Mouse (Mus musculus) limb, embryonic 12.5 days (tissue): ENCODE measurements around the gene Hhat. TPM values are rescaled to one million over a fixed set of nuclear protein-coding genes. Genes with fewer than 3 reads are reported as not detected.

ENCODE experiments used
- ATAC-seq: fragments of 200-750 bp; cut with Nextera tagmentation; 2 replicates; pipeline ENCODE4 v1.8.0; 2017; ENCODE audit warnings: low read depth, moderate TSS enrichment; ENCODE audit not compliant: insufficient number of reproducible peaks, insufficient read depth, low FRiP score, low TSS enrichment
- H3K27ac ChIP-seq: fragments of 300-500 bp; sonication (generic); 2 replicates; pipeline ENCODE4 v1.5.1; 2016; ENCODE audit warnings: mild to moderate bottlenecking, moderate library complexity
- H3K27me3 ChIP-seq: fragments of 300-500 bp; sonication (generic); 2 replicates; pipeline ENCODE4 v1.6.1; 2016; ENCODE audit warnings: mild to moderate bottlenecking, moderate library complexity
- H3K36me3 ChIP-seq: fragments of 300-500 bp; sonication (generic); 2 replicates; pipeline ENCODE4 v1.6.1; 2016; ENCODE audit warnings: mild to moderate bottlenecking, moderate library complexity
- H3K4me1 ChIP-seq: fragments of 300-500 bp; sonication (generic); replicated peaks from 2 replicates; pipeline ENCODE4 v1.6.1; 2016
- H3K4me2 ChIP-seq: fragments of 300-500 bp; sonication (generic); 2 replicates; pipeline ENCODE4 v1.6.1; 2016; ENCODE audit warnings: mild to moderate bottlenecking, moderate library complexity
- H3K4me3 ChIP-seq: fragments of 300-500 bp; sonication (generic); replicated peaks from 2 replicates; pipeline ENCODE4 v1.5.1; 2016; ENCODE audit warnings: mild to moderate bottlenecking
- H3K9ac ChIP-seq: fragments of 300-500 bp; sonication (generic); replicated peaks from 2 replicates; pipeline ENCODE4 v1.6.1; 2016; ENCODE audit warnings: mild to moderate bottlenecking, moderate library complexity
- H3K9me3 ChIP-seq: fragments of 300-500 bp; sonication (generic); 2 replicates; pipeline ENCODE4 v1.6.1; 2016; ENCODE audit warnings: mild to moderate bottlenecking, moderate library complexity
- WGBS: fragments of 180-500 bp; shearing (Covaris S2); methylation state at CpG from one replicate; pipeline ENCODE4 v1.1.7; 2016; 5-methylcytosine and 5-hydroxymethylcytosine counted together
- polyA plus RNA-seq: library from polyadenylated mRNA; unstranded; fragments of >200 nt; fragmentation: Nextera tagmentation; extraction: Ambion mirVana; gene quantifications from 2 replicates; pipeline ENCODE4 v1.2.1, GENCODE M21; 2016

Gene Hhat
- polyA plus RNA-seq, 1 experiment from 2014 or later: 12.0 TPM

DNA sequence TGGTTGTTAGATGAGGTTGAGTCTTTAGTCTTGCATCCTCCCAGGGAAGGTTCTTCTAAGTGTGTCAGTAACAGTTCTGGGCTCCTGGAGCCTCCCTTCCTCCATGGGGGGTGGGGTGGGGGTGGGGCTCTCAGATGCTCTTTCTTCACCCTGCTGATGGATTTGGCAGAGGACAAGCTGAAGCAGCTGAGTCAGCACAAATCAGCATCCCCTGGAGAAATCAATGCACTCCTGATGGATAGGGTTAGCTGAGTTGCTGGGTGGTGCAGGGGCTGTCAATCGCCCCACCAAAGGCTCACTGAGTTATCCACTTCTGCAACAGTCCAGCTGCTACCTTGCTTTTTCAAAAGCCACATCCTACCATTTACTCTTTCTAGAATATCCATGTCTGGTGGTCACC lies 251.3 kb downstream of the Hhat start:
- Histone ChIP-seq H3K36me3 (no peaks in the 10 kb centered on the region), H3K4me2 (no peak overlapping the region), H3K9me3 (no peaks in the 10 kb centered on the region), H3K4me3 (no peak overlapping the region), H3K27ac (no peak overlapping the region), H3K4me1 (peaks cover 18% of the 10 kb centered on the region), H3K27me3 (no peaks in the 10 kb centered on the region), H3K9ac (no peak overlapping the region)
- no peak for ATAC-seq
- 95% methylated on average over 1 of the region's 1 CpGs for WGBS

DNA sequence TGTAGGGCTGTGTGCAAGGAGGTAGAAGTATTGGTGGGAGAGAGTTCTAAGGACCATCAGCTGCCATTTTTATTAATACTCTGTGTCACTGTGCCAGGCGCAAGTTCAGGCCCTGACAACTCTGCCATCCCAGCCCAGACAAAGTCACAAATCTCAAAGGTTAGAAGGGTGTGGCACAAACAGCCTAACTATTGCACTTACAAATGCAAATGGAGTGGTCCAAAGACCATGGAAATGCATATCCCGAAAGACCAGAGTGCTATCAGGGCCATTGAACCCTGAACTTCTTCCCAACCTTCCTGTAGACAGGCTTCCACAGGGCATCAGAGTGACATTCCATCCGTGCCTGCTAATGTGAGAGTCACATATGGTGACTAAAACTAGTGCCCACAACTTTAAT lies 255.7 kb downstream of the Hhat start:
- ATAC-seq: no peak
- Histone ChIP-seq H3K36me3 (no peaks in the 10 kb centered on the region), H3K27me3 (no peaks in the 10 kb centered on the region), H3K4me3 (no peak overlapping the region), H3K4me2 (no peak overlapping the region), H3K4me1 (peaks cover 2% of the 10 kb centered on the region; the same call in 1 of the 2 replicates), H3K9ac (no peak overlapping the region), H3K9me3 (no peaks in the 10 kb centered on the region), H3K27ac (no peak overlapping the region)
- WGBS: 80% methylated on average over 3 of the region's 3 CpGs

GRCm38 (mm10) chr1:192512821-192513220 lies 258.2 kb downstream of the Hhat start:
- no peak for ATAC-seq
- H3K36me3 ChIP-seq: no peaks in the 10 kb centered on the region
- no peak overlapping the region for H3K9ac ChIP-seq
- no peak overlapping the region for H3K4me2 ChIP-seq
- H3K27me3 ChIP-seq: no peaks in the 10 kb centered on the region
- no peak overlapping the region for H3K27ac ChIP-seq
- 91% methylated on average over 1 of the region's 1 CpGs for WGBS
- no peaks in the 10 kb centered on the region for H3K9me3 ChIP-seq
- no peaks in the 10 kb centered on the region for H3K4me1 ChIP-seq
- no peak overlapping the region for H3K4me3 ChIP-seq

DNA sequence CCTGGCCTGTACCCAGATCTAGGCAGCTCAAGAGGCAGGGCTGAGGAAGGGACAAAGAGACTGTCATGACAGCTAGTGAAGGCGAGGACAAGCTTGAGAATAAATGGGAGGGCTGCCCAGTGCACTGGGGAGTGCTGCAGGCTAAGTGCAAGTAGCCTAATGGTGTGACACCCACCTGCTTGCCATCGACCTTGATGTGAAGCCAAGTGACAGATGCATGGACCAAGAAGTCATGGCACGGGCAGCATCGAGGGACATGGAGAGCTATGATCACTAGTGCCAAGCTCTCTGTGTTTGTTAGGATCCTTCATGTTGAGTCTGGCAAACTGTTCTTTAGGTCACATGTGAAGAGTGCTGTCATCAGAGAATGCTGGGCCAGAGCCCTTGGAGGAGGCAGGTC lies 267.4 kb downstream of the Hhat start:
- Histone ChIP-seq H3K27ac (no peak overlapping the region), H3K4me1 (no peaks in the 10 kb centered on the region), H3K27me3 (no peaks in the 10 kb centered on the region), H3K36me3 (no peaks in the 10 kb centered on the region), H3K4me3 (no peak overlapping the region), H3K9ac (no peak overlapping the region), H3K4me2 (no peak overlapping the region), H3K9me3 (no peaks in the 10 kb centered on the region)
- WGBS: 87% methylated on average over 4 of the region's 4 CpGs
- ATAC-seq: no peak

- Histone ChIP-seq H3K36me3 (no peaks in the 10 kb centered on the region), H3K4me2 (no peak overlapping the region), H3K27me3 (no peaks in the 10 kb centered on the region), H3K9me3 (no peaks in the 10 kb centered on the region), H3K4me1 (no peaks in the 10 kb centered on the region), H3K27ac (no peak overlapping the region), H3K4me3 (no peak overlapping the region), H3K9ac (no peak overlapping the region)
- ATAC-seq: no peak
Observed at GRCm38 (mm10) chr1:192502835-192503234, 268.2 kb downstream of the Hhat start.

DNA sequence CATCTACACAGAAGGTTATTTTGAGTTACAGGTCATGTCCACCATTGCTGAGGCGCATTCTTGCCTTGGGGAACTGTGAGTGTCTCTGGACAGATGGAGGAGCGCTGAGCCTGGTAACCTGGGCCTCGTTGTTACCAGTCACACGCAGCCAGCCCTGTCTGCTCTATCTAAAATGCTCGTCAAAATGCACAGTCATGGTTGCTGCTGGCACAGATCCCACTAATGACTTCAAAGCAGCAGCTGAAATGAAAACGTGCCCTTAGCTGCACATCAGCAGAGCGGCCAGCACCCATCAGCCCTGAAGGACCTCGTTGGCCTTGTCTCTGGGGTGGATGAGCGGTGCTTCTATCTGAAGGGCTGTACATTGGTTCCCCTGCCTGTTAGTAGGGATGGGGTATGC lies 269.0 kb downstream of the Hhat start:
- ATAC-seq: no peak
- H3K36me3 ChIP-seq: no peaks in the 10 kb centered on the region
- H3K4me1 ChIP-seq: no peaks in the 10 kb centered on the region
- no peaks in the 10 kb centered on the region for H3K27me3 ChIP-seq
- no peak overlapping the region for H3K9ac ChIP-seq
- no peak overlapping the region for H3K27ac ChIP-seq
- no peak overlapping the region for H3K4me3 ChIP-seq
- no peaks in the 10 kb centered on the region for H3K9me3 ChIP-seq
- no peak overlapping the region for H3K4me2 ChIP-seq
- 77% methylated on average over 9 of the region's 9 CpGs for WGBS

GRCm38 (mm10) chr1:192497505-192497904 lies 273.5 kb downstream of the Hhat start:
- no peak overlapping the region for H3K4me2 ChIP-seq
- H3K4me3 ChIP-seq: no peak overlapping the region
- H3K27me3 ChIP-seq: no peaks in the 10 kb centered on the region
- no peak for ATAC-seq
- H3K36me3 ChIP-seq: no peaks in the 10 kb centered on the region
- H3K9ac ChIP-seq: no peak overlapping the region
- H3K27ac ChIP-seq: no peak overlapping the region
- WGBS: 78% methylated on average over 2 of the region's 2 CpGs
- H3K9me3 ChIP-seq: no peaks in the 10 kb centered on the region
- no peaks in the 10 kb centered on the region for H3K4me1 ChIP-seq

DNA sequence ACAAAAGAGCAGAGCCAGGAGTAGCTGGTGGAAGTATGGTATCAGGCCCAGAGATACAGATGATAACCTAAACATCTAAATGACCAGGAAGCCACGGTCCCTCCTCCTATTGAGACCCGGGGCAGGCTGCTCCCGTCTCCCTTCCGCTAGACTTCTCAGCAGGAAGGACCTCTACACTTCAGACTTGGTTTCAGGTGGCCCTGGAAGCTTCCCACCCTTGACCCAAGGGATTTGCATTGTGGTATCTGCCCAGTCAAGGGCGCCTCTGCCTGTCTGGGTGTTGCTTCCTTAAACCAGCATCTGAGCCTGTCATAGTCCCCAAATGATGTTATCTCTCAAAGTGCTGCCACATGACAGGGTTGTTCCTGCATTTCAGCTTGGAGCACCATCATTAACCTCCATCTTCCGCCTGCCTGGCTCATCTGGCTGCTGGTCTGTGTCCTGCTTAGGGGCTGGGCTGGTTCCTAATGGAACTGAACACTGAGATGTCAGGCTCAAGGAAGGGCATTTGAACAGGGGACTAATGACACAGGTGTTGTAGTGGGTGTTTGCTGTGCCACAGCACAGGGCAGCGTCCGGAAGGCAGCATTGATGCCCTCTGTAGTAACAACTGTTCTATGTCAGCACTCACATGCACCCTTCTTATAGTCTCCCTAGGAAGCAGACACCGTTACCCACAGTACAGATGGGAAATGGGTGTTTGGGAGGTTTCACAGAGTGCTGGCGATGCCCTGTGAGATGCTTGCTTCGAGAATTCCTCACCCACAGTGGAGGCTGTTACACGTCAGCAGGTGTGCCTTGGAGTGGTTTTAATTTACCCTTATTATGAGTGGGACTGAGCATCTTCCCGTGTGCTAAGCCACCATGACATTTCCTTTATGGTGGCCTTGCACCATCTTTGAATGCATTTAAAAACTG lies 280.9 kb downstream of the Hhat start:
- H3K4me2 ChIP-seq: no peak overlapping the region
- H3K9me3 ChIP-seq: no peaks in the 10 kb centered on the region
- H3K9ac ChIP-seq: no peak overlapping the region
- ATAC-seq: no peak
- H3K4me1 ChIP-seq: no peaks in the 10 kb centered on the region
- no peaks in the 10 kb centered on the region for H3K36me3 ChIP-seq
- no peaks in the 10 kb centered on the region for H3K27me3 ChIP-seq
- no peak overlapping the region for H3K27ac ChIP-seq
- 71% methylated on average over 13 of the region's 13 CpGs for WGBS
- H3K4me3 ChIP-seq: no peak overlapping the region

DNA sequence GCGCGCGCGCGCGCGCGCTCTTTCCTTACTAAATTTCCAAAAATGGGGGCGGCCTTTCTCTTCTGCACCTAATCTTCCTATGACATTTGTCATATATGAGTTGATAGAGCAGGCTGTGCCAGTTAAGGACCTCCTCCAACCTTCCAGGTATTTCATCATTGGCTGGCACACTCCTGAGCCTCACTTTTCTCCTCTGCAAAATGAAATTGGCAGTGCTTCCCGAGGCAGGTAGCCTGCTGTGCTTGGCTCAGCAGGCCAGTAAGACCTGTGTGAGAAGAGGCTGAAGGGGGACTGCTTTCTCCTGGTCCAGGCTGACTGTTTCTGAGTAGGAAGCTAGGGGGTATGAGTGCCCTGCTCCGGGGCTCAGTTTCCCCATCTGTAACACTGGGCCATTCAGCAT lies 283.5 kb downstream of the Hhat start:
- WGBS: 94% methylated on average over 11 of the region's 11 CpGs
- Histone ChIP-seq H3K27ac (no peak overlapping the region), H3K9me3 (no peaks in the 10 kb centered on the region), H3K4me2 (no peak overlapping the region), H3K36me3 (no peaks in the 10 kb centered on the region), H3K4me1 (no peaks in the 10 kb centered on the region), H3K27me3 (no peaks in the 10 kb centered on the region), H3K4me3 (no peak overlapping the region), H3K9ac (no peak overlapping the region)
- no peak for ATAC-seq

DNA sequence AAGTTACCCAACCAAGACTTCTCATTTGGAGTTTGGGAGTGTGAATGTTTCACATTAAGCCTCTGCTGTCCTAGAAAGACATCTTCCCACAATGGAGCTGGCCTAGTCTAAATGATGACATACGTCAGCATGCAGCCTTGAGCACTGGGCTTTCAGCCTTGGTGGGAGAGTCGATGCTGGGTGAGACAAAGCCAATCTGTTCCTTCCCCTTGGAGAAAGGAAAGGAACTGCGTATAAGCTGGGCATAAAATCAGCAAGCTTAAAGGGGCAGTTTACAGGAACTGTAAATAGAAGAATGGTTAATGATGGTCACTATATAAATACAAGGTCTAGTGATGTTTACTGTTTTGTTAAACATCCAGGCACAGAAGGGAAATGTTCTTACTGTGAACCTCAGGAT lies 286.0 kb downstream of the Hhat start:
- ATAC-seq: no peak
- H3K4me2 ChIP-seq: no peak overlapping the region
- H3K9ac ChIP-seq: no peak overlapping the region
- no peaks in the 10 kb centered on the region for H3K9me3 ChIP-seq
- H3K36me3 ChIP-seq: no peaks in the 10 kb centered on the region
- 61% methylated on average over 3 of the region's 3 CpGs for WGBS
- no peak overlapping the region for H3K27ac ChIP-seq
- H3K27me3 ChIP-seq: no peaks in the 10 kb centered on the region
- no peaks in the 10 kb centered on the region for H3K4me1 ChIP-seq
- no peak overlapping the region for H3K4me3 ChIP-seq

- no peak for ATAC-seq
- Histone ChIP-seq H3K27ac (no peak overlapping the region), H3K4me3 (no peak overlapping the region), H3K9me3 (no peaks in the 10 kb centered on the region), H3K9ac (no peak overlapping the region), H3K27me3 (no peaks in the 10 kb centered on the region), H3K4me2 (no peak overlapping the region), H3K4me1 (no peaks in the 10 kb centered on the region), H3K36me3 (no peaks in the 10 kb centered on the region)
Observed at GRCm38 (mm10) chr1:192481446-192481845, 289.6 kb downstream of the Hhat start.
